Mouse (Mus musculus) adrenal gland, postnatal 14 days (tissue): ENCODE results near the gene Tmpo. TPM values are rescaled to one million over a fixed set of nuclear protein-coding genes. Genes with fewer than 3 reads are reported as not detected.
"Not testable (repeated sequence)": the region's sequence is repeated elsewhere in the genome, so short reads cannot be mapped to it uniquely, and the experiment has no call there.

Source experiments
- DNase-seq: peaks from one replicate; pipeline ENCODE4 v3.0.0; 2021; ENCODE audit warnings: mixed read lengths
- total RNA-seq: library from RNA; stranded (reverse); gene quantifications from 2 replicates; pipeline ENCODE4 v1.2.3, GENCODE M21; 2021

The Tmpo gene
- total RNA-seq, 1 experiment from 2014 or later: 117 TPM

DNA sequence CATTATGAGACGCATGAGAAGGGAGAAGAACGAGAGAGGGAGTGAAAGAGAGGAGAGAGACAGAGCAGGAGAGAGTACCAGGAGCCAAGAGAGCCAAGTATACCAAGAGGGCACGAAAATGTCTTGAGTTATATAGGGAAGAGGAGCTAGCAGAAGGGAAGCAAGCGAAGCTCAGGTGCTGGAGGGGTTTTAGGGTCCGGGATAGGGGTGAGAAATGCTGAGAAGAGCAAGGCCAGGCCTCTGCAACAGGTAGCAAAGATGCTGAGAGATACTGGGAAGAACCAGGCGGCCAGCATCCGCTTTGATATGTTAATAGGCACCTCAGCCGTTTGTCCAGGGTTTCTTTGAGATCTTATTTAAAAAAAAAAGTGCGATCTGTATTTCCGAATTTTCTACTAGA, 6.2 kb upstream of the Tmpo start:
- DNase-seq: no peak

DNA sequence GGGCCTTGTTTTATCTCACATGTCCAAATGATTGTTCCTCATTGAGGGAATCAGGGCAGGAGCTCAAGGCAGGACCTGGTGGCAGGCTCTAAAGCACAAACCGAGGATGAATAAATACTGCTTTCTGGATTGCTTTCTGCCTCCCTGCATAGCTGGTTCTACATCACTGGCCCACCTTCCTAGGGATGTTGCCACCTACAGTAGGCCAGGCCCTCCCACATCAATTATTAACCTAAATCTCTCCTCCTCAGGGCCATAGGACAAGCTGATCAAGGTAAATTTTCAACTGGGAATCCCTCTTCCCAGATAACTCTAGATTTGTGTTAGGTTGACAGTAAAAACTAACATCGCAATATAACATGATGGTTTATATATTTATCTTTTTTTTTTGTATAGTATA, 4.6 kb upstream of the Tmpo start:
- DNase-seq: no peak

DNA sequence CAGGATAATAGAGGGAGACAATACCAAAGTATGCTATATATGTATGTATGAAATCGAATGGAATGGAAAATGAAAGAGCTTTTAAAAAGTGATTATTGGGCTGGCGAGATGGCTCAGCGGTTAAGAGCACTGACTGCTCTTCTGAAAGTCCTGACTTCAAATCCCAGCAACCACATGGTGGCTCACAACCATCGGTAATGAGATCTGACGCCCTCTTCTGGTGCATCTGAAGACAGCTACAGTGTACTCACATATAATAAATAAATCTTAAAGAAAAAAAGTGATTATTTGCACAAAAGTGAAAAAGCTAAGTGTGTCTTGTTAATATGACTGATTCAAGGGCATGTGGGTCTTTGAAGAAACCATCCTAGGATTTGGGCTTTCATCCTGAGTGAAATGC, 3.8 kb upstream of the Tmpo start:
- DNase-seq: not testable (repeated sequence)

DNA sequence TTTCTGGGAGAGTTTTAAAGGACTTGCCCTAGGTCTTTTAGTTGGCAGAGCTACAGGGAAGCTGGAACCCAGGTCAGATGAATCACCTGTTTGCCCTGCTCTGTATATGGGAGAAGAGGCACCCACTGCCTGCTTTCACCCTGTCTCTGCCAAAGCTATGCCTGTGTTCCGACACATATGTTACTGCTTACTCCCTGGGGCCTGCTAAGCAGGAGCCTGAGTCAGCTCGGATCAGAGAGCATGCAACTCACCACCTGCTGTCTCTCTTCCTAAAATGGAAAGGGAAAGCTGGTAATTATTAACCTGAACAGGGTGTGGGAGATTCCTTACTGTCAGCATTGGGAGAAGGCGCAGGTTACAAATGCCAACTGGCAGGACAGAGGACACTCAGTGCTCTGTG, 2.2 kb upstream of the Tmpo start:
- peak; percentile 48 for DNase-seq

DNA sequence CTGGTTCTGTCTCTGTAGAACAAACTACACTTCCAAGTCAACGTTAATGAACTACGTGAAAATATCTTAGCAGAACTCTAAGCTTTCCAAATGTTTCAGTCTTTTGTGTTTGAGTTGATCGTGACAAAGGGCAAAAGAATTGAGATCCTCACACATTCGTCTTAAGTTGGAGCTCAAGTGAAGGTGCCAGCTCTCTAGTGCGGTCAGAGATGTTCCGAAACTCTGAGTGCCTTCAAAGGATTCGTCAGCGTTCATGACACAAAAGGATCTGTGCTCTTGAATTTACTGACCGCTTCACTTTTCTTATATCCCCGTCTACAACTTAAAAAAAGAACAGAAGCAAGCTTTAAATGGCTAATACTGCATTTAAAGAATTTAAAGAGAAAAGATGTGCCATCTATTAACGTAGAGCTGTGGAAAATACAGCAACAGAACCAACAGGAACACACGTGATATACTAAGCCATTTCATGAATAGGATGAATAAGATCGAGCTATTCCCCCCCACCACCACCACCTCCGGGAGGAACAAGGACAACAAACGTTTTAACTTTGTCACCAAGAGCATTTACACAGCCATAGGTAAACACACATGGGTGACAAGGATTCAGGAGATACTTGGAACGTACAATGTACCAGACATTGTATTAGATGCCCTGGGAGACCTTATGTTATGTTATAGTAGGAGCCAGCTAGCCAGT, 1.3 kb upstream of the Tmpo start:
- DNase-seq: no peak

DNA sequence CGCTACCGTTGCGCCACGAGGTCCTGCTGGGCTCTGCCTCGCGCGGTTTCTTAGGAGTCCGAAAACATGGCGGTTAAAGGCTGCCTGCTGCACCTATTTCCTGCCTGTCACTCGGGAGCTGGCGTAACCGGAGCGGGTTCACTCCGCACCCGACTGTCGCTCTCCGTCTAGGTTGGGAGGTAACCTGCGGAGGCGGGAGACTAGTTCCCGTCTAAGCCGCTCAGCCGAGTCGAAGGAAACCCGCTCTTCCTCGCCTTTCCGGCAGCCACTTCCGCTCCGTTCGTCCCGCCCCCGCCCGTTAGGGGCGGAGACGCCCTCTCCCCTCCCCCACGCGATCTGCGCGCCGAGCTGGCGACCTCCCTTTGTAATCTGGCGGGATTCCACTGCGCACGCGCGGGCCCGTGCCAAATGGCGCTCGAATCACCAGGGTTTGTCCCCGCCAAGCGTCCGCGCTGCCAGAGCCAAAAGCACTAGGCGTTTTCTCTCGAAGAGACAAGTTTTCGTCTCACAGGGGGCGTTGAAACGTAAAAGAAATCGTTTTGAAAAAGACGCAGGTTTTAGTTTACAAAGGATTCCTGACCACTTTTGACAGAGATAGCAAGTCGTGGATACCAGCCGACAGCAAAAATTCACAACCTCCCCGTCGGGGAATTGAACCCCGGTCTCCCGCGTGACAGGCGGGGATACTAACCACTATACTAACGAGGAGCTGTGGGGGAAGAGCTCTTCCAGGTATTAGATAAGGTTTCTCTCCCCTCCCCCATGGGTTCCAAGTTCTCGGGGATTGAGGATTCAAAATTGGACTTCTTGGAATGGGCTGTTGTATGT, 560 bp upstream of the Tmpo start:
- DNase-seq: peak; percentile 100

DNA sequence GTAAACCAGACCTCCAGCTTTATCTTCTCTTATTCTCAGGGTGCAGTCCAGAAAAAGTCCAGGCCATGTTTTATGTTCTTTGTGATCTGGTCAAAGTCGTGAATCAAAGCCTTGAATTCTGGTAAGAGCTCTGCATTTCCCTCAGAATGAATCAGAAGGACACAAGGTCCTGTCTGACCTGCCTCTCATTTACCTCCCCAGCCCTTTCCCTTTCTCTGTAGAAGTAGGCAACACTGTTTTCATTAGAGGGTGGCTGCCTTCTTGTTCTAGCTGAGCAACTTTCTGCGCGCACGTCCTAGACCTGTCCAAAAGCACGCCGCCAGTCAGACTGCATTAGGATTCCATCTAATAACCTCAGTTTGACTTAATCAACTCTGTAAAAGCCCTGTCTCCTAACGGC, 814 bp downstream of the Tmpo start:
- peak; percentile 50 for DNase-seq

DNA sequence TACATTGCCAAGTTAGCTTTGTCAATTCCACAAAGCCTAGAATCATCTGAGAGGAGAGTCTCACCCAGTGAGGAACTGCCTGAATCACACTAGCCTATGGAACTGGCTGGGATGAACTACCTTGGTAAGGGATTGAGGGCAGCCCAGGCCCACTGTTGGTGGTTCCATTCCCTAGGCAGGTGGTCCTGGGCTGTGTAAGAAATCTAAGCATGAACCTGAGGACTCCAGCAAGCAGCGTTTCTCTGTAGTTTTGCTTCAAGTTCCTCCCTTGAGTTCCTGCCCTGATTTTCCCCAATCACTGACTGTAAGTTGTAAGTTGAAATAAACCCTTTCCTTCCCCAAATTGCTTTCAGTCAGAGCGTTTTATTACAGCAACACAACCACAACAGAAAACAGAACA, 1.3 kb downstream of the Tmpo start:
- no peak for DNase-seq

DNA sequence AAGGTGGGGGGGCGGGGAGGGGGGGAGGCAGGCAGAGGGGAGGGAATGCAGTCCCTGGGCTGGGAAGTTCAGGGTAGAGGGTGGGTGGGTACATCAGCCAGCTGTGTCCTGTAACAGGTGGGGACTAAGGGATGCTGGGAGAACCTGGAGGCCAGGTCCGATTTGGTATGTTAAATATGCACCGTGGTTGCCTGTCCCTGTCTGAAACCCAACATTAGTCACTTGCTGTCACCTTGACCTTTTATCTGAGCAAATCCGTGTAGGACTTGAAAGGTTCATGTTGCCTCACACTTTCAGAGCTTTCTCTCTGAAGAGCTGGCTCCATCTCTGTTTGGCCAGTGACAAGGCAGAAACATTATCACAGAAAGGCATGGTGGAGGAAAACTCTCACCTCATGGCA, 3.9 kb downstream of the Tmpo start:
- DNase-seq: peak; percentile 52

DNA sequence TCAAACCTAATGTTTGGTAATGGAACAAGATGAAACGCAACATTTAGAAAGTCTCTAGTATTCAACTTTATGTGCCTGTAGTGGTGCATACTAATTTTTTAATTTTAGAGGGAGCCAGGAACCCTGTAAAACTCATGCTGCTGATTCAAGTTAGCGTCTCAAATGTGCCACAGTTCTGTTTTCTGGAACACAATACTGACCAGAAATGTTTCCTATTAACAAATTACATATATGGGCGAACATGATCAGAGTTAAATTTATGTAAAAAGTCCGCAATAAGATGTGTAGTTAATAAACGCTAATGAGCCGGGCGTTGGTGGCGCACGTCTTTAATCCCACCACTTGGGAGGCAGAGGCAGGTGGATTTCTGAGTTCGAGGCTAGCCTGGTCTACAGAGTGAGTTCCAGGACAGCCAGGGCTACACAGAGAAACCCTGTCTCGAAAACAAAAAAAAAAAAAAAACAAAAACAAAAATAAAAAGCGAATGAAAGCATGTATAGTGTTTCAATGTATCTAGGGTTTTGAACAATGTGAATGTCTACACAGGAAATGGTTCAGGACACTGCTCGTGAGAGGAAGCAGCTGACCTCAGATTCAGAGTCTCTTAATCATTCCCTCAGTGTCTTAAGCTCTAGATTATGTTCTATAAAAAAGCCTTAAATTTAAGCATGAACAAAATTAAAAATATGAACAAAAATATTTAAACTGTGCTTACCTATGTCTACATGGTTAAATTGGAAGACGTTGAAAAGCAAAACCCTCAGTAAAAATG, 8.6 kb downstream of the Tmpo start:
- DNase-seq: no peak

DNA sequence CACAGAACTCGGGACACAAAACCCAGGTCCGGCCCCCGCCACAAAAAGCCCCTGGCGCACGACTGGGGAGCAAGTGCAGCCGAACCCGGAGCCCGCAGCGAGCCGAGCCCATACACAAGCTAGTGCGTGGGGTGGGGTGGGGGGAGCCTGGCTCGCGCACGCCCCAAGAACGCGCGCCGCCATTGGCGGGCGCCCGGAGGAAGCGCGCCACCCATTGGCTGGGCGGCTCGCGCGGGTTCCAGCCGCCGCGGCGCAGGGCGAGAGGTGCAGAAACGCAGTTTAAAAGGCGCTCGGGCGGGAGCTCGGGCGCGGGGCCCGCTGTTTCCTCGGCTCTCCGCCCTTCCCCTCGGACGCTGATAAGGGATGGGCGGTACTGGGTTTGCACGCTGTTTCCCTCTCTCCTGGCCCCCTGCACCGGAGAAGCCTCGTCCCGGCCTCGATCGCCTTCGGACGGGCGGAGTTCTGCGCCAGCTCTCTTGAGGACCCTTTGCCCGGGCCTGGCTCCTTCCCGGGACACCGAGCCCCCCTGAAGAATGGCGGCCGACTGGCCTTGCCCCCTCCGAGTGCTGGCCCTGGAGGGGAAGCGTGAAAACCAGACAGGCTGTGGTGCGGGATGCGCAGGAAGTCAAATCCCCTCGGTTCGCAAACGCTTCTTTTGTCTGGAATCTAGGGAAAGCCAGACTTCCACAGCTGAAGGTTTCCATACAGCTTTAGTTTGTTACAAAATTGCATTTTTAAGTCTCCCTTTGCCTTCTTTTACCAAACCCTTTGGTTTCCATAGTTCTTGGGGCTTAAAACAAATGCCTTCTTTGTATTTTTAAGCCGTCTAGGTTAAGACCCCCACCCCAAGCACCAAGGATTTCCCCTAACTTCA, 9.4 kb downstream of the Tmpo start:
- DNase-seq: peak; percentile 96

DNA sequence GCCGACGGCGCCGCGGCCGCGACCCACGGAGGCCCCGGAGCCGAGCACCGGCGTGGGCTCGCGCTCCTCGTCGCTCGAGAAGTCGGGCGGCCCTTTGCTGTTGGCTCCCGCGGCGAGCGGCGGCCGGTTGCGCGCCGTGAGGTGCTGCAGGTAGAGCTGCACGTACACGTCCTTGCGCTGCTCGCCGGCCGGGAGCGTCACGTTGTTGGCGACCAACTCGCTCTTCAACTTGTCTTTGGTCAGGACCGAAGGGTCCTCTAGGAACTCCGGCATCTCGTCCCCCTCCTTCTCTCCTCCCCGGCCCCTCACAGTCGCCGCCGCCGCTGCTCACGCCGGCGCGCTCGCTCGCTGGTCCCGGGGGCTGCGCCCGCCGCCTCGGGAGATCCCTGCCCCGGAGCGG, 10.1 kb downstream of the Tmpo start:
- DNase-seq: peak; percentile 58

DNA sequence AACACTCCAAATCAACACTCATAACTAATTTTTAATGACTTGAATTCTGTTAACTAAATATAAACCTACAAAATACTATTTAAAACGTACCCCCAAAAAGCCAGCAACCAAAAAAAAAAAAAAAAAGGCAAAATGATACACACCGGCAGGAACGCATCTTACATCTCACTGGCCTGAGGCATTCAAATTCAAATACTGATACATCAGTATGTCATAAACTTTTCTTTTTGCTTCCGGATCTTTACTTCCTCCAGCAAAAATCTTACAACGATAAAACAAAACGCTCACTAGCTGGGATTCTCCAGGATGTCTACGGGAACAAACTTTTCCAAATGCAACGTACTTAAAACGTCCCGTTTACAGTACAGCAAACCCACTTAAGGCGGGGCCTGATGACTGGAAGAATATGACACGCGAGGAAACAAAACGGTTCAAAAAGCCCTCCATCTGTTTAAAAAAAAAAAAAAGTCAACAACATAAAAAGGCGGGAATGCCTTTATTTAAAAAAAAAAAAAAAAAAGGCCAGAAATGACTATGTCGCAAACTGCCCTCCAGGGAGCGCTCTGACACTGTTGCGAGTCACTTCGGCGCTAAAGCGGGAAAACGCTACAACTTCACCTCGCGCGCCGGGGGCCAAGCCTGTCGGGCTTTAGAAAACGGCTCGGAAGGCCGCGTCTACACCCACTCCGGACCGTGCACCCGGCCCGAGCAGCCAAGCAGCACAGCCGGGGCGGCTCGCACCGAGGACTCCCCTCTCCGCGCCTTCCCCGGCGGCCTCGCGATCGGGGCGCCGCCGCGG, 10.8 kb downstream of the Tmpo start:
- peak; percentile 94 for DNase-seq

DNA sequence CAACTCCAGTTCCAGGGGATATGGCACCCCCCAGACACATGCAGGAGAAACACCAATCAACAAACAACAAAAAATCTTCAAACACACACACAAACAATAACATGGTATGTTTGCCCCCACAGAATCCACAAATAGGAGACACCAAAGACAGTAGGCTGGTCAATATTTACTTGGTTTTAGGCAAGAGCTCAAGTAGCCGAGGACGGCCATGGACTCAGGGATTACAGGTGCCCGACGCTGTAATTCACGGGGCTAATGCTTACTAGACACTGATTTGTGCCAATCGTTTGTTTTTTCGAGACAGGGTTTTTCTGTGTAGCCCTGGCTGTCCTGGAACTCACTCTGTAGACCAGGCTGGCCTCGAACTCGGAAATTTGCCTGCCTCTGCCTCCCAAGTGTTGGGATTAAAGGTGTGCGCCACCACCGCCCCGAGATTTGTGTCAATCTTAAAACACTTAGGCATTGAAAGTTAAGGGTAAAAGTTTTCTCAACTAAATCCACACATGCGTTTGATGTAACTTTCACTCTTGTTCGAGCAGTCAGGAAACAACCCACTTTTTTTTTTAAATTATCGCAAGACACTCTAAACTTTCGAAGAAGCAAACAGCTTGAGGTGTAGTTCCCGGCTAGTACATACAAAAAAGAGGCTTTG, 11.6 kb downstream of the Tmpo start:
- no peak for DNase-seq

DNA sequence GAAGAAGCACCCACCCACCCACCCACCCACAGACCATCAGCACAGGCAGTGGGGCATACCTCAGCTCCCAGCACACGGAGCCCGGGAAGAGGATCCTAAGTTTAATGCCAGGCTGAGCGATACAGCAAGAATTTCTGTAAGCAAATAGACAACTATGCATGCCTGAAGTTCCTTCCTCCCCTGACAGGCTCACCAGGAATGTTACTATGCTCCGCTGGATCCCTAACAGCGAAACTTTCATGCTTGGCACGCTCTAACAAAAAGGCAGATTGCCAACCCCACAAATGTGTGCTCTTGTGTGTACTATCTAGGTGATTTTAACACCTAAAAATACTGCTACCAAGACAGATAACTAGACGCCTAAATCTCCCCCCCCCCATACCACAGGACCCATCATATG, 13.8 kb downstream of the Tmpo start:
- no peak for DNase-seq

DNA sequence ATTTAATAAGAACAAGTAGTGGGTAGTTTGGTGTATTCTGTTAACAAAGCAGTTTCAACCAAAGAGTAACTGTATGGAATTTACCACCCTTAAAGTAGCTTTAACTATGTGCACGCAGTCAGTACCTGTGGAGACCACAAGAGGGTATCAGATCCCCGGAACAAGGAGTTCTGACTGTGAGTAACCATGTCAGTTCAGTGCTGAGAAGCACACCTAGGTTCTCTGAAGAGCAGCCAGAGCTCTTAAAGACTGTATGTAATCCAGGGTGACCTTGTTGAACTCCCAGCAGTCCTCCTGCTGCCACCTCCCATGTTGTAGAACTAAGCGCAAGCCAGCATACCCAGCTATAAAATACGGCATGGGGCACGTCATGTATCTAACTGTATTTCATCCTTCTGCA, 14.2 kb downstream of the Tmpo start:
- DNase-seq: peak; percentile 78

DNA sequence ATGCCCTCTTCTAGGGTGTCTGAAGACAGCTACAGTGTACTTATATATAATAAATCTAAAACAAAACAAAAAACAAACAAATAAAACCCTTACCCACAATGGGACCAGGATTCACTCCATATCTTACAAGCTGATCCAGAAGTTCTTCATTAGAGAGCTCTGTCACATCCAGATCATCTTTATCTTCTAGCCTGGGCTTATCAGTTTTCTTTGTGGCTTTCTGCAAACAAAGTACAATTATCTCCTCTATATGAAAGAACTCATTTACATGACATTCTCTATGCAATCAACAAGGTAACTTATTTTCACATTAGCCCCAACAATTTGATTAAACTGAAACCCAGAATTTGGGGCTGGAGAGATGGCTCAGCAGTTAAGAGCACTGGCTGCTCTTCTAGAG, 15.3 kb downstream of the Tmpo start:
- DNase-seq: no peak

DNA sequence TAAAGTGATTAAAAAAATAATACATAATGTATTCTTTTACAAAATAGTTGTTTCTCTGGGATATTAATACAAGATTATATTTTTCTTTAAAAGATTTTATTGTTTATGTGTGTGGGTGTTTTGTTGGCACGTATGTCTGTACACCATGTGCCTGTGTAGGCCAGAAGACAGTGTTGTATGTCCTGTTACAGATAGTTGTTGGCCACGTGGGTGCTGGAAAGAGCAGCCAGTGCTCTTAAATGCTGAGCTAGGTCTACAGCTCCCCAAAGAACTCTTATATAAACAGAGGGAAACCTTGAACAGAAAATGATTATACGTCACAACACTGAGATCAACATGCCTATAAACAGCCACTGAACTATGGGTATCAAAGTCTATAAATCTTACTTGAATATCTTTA, 16.6 kb downstream of the Tmpo start:
- DNase-seq: no peak

DNA sequence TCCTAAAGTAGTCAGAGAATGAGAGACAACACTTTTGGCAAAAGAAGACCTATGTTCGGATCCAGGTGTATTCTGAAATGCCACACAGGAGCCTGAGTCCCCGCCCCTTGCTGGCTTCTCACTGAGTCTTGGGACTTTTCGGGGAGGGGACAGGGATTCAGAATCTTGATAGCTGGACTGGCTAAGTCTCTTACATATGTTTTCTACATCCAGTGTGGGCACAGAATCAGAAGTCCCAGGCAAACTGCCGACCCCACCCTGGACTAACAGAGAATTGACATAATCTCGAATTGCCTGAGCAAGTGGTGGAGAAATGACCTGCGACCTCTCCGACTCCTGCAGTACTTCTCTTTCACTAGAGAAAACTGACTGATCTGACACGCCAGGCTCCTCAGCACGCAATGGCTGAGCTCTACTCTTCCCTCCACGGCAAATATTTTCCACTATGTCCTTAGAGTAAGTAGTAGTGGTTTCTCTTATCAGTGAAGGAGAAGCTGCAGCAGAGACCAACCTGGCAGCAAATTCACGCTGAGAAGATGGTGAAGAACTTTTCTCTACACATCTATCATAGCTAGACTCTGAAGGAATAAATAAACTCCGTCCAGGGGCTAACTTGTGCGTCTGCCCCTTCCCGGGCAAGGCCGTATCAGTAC, 18.5 kb downstream of the Tmpo start:
- DNase-seq: no peak

DNA sequence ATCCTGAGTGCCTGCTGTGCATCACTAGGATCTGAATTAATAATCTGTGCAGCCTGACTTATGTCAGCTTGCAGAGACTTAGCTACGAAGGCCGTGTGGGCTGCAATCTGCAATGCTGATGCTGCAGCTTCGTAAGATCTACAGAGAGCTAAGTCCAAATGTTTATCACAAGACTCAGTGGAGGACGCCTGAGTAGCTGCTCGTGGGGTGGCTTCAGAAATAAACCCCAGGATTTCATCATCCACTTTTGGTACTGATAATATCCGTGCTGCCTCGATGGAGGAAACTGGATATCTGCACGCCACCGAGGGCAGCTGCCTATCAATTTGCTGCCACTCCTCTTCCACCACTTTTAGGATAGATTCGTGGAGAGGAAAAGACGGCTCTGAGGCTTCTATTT, 19.0 kb downstream of the Tmpo start:
- DNase-seq: no peak
